Mouse (Mus musculus) splenic B cell, adult 2 months (primary cell): ENCODE data around the gene Nup88.
"Not testable (repeated sequence)": the region's sequence is repeated elsewhere in the genome, so short reads cannot be mapped to it uniquely, and the experiment has no call there.

Experiments
- DNase-seq: peaks from one replicate; pipeline ENCODE4 v3.0.0-alpha.2; 2011; ENCODE audit warnings: low read depth, low spot score
- H3K27me3 ChIP-seq: 2 replicates; pipeline ENCODE4 v1.6.1; 2012; ENCODE audit warnings: mild to moderate bottlenecking, low read length, moderate library complexity, mixed read lengths; ENCODE audit not compliant: control insufficient read depth, poor library complexity, insufficient read depth, severe bottlenecking
- H3K36me3 ChIP-seq: 2 replicates; pipeline ENCODE4 v1.6.1; 2012; ENCODE audit warnings: mild to moderate bottlenecking, low read length, moderate library complexity, mixed read lengths; ENCODE audit not compliant: control insufficient read depth, poor library complexity, insufficient read depth, severe bottlenecking

The Nup88 gene

GRCm38 (mm10) chr11:70942596-70942995 lies 27.2 kb downstream of the Nup88 start:
- Histone ChIP-seq H3K36me3 (peaks cover 23% of the 10 kb centered on the region), H3K27me3 (no peaks in the 10 kb centered on the region)
- no peak for DNase-seq

GRCm38 (mm10) chr11:70935316-70935715 lies 34.5 kb downstream of the Nup88 start:
- no peaks in the 10 kb centered on the region for H3K27me3 ChIP-seq
- H3K36me3 ChIP-seq, result peaks cover 13% of the 10 kb centered on the region
- no peak for DNase-seq

- H3K27me3 ChIP-seq, result no peaks in the 10 kb centered on the region
- no peak for DNase-seq
Observed at GRCm38 (mm10) chr11:70931461-70931860, 38.3 kb downstream of the Nup88 start.

GRCm38 (mm10) chr11:70919524-70919923 lies 50.2 kb downstream of the Nup88 start:
- DNase-seq, result no peak
- peaks cover 23% of the 10 kb centered on the region for H3K36me3 ChIP-seq
- no peaks in the 10 kb centered on the region for H3K27me3 ChIP-seq

More at GRCm38 (mm10) chr11:70931461-70931860, 38.3 kb downstream of the Nup88 start:
- H3K36me3 ChIP-seq, result peaks cover 9% of the 10 kb centered on the region

GRCm38 (mm10) chr11:70917896-70918295 lies 51.9 kb downstream of the Nup88 start:
- peaks cover 15% of the 10 kb centered on the region for H3K36me3 ChIP-seq
- no peaks in the 10 kb centered on the region for H3K27me3 ChIP-seq
- DNase-seq, result no peak

GRCm38 (mm10) chr11:70911920-70912319 lies 57.9 kb downstream of the Nup88 start:
- H3K36me3 ChIP-seq, result peaks cover 9% of the 10 kb centered on the region; the same call in 1 of the 2 replicates
- no peak for DNase-seq
- no peaks in the 10 kb centered on the region for H3K27me3 ChIP-seq

- peak; percentile 30 for DNase-seq
- no peaks in the 10 kb centered on the region for H3K27me3 ChIP-seq
- peaks cover 9% of the 10 kb centered on the region; the same call in 1 of the 2 replicates for H3K36me3 ChIP-seq
Observed at GRCm38 (mm10) chr11:70911323-70911722, 58.5 kb downstream of the Nup88 start.

- DNase-seq, result no peak
- H3K27me3 ChIP-seq, result no peaks in the 10 kb centered on the region
- H3K36me3 ChIP-seq, result peaks cover 3% of the 10 kb centered on the region; the same call in 1 of the 2 replicates
Observed at GRCm38 (mm10) chr11:70906681-70907080, 63.1 kb downstream of the Nup88 start.

GRCm38 (mm10) chr11:70898182-70898581 lies 71.6 kb downstream of the Nup88 start:
- H3K27me3 ChIP-seq, DNase-seq: not testable (repeated sequence)
- H3K36me3 ChIP-seq, result peaks cover 13% of the 10 kb centered on the region

- DNase-seq, result peak; percentile 52
- Histone ChIP-seq H3K36me3 (peaks cover 13% of the 10 kb centered on the region; the same call in 1 of the 2 replicates), H3K27me3 (no peaks in the 10 kb centered on the region)
Observed at GRCm38 (mm10) chr11:70897680-70898079, 72.1 kb downstream of the Nup88 start.
